Mouse (Mus musculus): ENCODE data around the gene Ube2l3.

DNA sequence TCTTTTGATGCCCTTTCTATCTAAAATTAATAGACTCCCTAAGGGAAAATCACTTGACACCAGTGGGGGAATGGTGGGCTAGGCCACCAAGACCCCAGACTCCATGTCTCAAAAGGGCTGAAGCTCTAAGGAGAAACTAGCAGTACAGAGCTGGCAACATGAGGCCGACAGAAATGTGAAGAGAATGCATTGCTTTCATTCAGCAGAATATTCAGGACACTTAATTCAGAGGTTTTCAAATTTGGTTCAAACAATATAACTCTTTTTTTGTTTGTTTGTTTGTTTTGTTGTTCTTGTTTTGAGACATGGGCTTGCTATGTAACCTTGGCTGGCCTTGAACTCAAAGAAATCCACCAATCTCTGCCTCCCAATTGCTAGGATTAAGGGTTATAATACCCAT is at the start of gene Ube2l3:
- TF ChIP-seq CTCF (conservative IDR thresholded peaks at IDR 0.05; ENCODE audit: insufficient read depth, insufficient read length, low read depth, low read length), result no peak
- no peak for TF ChIP-seq POLR2A (IDR thresholded peaks at IDR 0.05; ENCODE audit: low read depth, low read length)

All from kidney, adult 2 months (tissue).